In the genomic region with DNA sequence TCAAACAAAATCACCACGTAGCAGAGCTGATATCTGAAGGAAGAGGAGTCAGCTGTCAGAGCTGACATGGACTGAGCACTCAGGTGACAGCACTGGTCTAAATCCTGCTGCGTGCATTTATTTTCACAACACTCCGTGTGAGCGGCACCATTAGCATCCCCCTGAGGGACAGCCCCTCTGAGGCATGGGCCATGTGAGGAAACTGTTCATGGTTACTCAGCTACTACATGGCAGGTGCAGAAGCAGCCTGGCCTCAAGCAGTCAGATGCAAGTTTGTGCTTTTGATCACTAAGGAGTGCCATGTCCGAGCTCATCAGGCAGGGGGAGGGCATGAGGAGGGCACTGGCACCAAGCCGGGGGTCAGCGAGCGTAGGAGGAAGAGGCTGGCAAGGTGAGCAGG, we compare ENCODE assay signal across 17 mouse cellular contexts. TPM values are rescaled to one million over a fixed set of nuclear protein-coding genes. Genes with fewer than 3 reads are reported as not detected.
"Had no signal": no experiment of that assay in that cellular context is flagged by ENCODE, and none has a peak within 500 bp of the region (broad histone marks: within the 10 kb centered on the region; RNA-seq: fewer than 3 reads in every experiment).

No protein-coding gene starts in this region.

- H3K9me3 ChIP-seq: neural tube, embryonic 12.5 days; neural tube, embryonic 13.5 days; neural tube, embryonic 15.5 days; stomach, embryonic 15.5 days had no signal

- H3K27me3 ChIP-seq: neural tube, embryonic 12.5 days; neural tube, embryonic 13.5 days; neural tube, embryonic 15.5 days; stomach, embryonic 15.5 days had no signal

- H3K27ac ChIP-seq: neural tube, embryonic 12.5 days; neural tube, embryonic 13.5 days; neural tube, embryonic 15.5 days; stomach, embryonic 15.5 days; stomach, postnatal 0 days had no signal

- DNase-seq: retina, postnatal 1 day; right cerebral cortex, adult 18-20 months; right cerebral cortex, postnatal 14 days; right cerebral cortex, postnatal 25 days; right cerebral cortex, postnatal 4 days; spleen, adult 18-20 months; thymus, adult 18-20 months; thymus, adult 2 months; thymus, postnatal 25 days; thymus, postnatal 36 days; thymus, postnatal 4 days had no signal

- H3K9ac ChIP-seq: neural tube, embryonic 12.5 days; neural tube, embryonic 13.5 days; neural tube, embryonic 15.5 days; stomach, embryonic 15.5 days had no signal

- H3K4me1 ChIP-seq: neural tube, embryonic 12.5 days; stomach, embryonic 15.5 days had no signal

- H3K4me2 ChIP-seq: neural tube, embryonic 12.5 days; neural tube, embryonic 13.5 days; neural tube, embryonic 15.5 days; stomach, embryonic 15.5 days had no signal

- H3K4me3 ChIP-seq: neural tube, embryonic 12.5 days; neural tube, embryonic 13.5 days; neural tube, embryonic 15.5 days; stomach, embryonic 15.5 days had no signal

RNA-seq across cellular contexts. Expression of a gene that starts 10.7 kb away (rescaled TPM):
- total RNA-seq: neutrophil, adult 5-6 weeks had no signal

RNA-seq across cellular contexts. Expression of a gene that starts 45.9 kb away (rescaled TPM):
- total RNA-seq: neutrophil, adult 5-6 weeks had no signal
